Mouse (Mus musculus) embryonic fibroblast, embryonic 13.5 days (primary cell): ENCODE results near the gene Cask.

Experiments
- CTCF ChIP-seq: IDR thresholded peaks from 2 replicates; pipeline ENCODE4 v1.5.1; 2011; ENCODE audit warnings: mild to moderate bottlenecking, control low read depth, low read length, moderate library complexity, borderline replicate concordance; ENCODE audit not compliant: insufficient read depth
- POLR2A ChIP-seq: IDR thresholded peaks from 2 replicates; pipeline ENCODE4 v1.6.1; 2011; ENCODE audit warnings: low read depth, mild to moderate bottlenecking, control low read depth, low read length, moderate library complexity

DNA sequence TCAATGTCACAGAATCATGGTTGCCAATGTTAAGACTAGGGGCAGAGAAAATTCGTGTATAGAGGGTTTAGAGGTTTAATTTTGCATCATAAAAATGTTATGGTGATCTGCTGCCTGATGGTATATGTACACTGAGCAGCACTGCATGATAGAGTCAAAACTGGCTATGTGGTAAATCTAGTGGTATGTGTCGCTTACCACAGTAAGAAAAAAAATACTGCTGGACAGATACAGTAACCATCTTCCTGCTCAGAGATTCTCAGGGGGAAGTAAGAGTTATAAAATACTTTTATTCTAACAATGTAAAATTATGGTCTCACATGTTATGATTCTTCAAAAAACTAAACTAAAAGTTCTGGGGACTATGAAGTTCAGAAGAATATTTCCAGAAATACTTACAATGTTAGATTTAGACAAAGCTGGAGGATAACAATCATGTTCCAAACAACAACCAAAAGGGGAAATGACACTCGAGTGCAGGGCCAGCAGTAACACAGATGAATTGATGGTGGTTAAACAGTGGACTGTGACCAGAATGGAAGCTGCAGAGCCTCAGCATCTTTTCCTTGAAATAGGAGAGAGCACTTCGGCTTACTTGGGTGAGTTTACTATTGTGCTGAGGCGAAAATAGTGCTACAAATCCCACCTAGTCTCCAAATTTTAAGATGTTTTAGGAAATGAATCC is 219.4 kb downstream of the Cask start, which contains the start of gene Gpr34:
- no peak for TF ChIP-seq CTCF
- no peak for TF ChIP-seq POLR2A
